Mouse (Mus musculus) adrenal gland, adult 8-10 months (tissue): Measurements from ENCODE around the gene Prr18. TPM values are rescaled to one million over a fixed set of nuclear protein-coding genes. Genes with fewer than 3 reads are reported as not detected.
"Not testable (repeated sequence)": the region's sequence is repeated elsewhere in the genome, so short reads cannot be mapped to it uniquely, and the experiment has no call there.

Source experiments
- DNase-seq: peaks from one replicate; pipeline ENCODE4 v3.0.0; 2022
- total RNA-seq, 4 experiments: library from RNA; stranded (reverse); gene quantifications; 2 replicates each; pipeline ENCODE4 v1.2.4; 2022

The Prr18 gene
- total RNA-seq, result under 1 TPM; 0.13 to 0.55 (median 0.35) TPM

DNA sequence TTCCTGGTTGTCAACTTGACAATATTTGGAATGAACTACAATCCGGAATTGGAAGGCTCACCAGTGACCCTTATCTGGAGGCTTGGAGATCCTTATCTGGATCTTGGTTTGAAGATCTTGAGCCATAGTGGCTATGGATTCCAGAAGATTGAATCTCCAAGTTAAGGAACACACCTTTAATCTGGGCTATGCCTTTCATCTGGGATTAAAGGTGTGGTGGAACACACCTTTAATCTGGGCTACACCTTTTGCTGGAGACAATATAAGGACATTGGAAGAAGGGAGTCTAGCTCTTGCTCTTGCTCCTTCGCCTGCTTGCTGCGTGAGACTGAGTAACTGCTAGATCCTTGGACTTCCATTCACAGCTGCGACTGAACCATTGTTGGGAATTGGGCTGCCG lies at the start of gene Prr18:
Gene Prr18, plus strand, starts transcription at position 301 of the 400 bp plus-strand sequence.
- DNase-seq, result not testable (repeated sequence)

DNA sequence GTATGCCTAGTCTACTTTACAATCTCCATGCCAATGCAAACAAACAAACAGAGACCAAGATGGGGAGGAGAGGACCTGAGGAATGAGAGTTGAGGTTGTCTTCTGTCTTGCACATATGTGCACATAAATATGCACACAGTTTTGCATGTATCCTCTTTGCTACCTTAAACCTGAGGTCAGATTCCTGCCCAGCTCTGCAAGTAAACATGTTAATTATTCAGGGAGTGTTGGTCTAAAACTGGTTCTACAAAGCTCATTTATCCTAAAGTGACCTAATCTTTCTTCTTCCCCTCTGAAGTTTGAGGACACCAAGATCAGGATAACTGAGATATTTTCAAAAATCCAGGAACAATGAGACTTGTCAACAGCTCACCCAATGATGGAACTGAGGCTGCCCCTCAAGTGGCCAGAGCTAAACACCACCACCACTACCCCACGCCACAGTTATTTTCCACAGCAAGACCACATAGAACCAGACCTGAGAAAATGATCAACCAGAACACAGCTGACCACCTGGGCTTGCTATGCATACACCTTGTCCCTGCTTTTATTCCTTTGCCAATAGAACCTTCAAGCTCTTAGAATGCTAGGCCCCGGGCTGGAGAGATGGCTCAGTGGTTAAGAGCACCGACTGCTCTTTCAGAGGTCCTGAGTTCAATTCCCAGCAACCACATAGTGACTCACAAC lies 47.1 kb upstream of the Prr18 start:
- DNase-seq, result no peak

DNA sequence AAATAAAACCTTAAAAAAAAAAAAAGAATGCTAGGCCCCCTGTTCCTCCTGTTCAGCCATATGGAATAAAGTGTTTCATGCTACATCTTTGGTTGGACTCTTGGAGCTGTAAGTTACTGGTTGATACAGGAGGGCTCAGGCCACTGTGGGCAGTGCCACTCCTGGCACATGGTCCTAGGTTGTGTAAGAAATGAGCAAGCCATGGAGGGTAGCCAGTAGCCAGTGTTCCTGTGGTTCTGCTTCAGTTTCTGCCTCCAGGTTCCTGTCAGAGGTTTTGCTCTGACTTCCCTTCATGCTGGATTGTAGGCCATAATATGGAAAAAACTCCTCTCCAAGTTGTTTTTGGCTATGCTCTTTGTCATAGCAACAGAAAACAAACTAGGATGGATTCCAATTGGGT lies 46.5 kb upstream of the Prr18 start:
- DNase-seq, result no peak

DNA sequence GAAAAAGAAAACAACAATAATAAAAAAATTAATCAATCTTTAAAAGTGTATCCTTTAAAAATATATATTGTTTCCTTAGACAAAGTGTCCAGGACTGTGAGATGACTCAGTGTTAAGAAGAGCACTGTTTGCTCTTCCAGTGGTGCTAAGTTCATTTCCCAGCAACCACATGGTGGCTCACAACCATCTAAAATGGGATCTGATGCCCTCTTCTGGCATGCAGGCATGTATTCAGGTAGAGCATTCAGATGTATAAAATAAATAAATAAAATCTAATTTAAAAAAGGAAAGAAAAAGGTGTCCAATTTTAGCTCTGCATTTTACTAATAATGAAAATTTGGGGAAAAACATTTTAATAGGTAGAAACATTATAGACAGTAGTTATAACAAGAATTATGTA lies 41.4 kb upstream of the Prr18 start:
- no peak for DNase-seq

DNA sequence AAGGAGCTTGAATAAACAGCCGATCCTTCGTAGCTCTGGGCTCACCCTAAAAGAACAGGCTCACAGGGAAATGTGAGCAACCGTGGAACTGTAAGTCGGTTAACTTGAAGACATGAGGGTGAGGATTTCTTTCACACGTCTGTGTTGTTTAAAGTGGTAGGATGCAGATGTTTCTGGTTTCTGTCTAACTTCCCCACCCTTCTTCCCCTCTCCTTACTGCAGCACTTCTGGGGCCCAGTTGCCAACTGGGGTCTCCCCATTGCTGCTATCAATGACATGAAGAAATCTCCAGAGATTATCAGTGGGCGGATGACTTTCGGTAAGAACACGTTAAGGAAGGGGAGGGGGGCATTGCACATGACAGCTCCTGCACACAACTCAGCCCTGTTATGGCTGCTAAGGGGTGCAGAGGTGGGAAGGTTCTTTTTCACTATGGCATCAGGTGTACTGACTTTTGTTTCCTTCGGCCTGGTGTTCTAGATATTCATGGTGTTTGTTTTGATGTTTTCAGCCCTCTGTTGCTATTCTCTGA lies 40.9 kb upstream of the Prr18 start:
- DNase-seq, result no peak

DNA sequence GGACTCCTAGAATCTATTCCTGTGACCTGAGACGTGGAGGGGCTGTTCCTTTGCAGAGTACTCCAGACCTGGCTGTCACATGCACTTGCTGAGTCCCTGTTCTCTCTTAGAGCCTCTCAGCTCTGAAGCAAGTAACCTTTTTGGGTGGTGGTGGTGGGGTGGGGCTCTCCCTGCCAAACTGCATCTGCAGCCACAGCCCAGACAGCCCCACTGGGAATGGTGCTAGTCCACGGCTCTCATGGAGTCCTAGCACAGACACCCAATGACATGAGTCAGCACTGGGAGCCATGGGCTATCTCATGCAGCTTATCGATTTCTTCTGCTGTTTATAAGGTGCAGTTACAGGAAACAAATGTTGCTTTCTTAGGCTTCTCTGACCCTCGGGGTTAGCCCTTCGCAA lies 39.5 kb upstream of the Prr18 start:
- no peak for DNase-seq

DNA sequence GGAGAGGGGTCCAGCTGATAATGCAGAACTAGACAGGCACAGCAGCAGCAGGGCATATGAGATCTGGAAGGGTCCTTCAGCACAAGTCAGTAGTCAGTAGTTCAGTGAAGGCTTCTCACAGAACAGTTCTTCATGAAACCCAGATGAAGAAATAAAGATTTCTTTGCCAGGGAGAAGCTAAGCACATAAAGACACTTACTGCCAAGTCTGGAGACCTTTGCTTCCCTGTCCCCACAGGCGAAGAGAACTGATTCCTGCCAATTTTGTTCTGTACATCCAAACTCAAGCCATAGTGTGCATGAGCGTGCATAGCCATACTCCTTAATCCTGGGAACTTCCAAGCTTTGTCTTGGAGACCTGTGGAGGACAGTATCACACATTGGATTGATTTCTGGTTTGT lies 39.0 kb upstream of the Prr18 start:
- no peak for DNase-seq

DNA sequence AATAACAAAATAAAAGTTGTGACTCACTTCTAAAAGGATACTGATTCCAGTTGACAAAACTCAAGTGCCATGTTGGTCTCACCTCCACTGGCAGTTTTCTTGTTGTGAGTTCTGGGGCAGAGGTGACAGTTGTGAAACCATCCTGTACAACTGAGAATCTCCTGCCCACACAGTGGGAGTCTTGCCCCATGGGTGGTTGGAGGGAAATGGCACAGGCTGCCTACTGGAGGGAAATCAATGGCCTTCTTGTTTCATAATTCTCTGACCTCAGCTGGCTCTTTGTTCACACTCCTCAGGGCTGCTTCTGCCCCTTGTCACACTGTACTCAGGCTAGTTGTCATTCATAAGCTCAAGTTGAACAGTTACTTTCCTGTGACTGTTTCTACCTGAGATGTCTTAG lies 37.7 kb upstream of the Prr18 start:
- DNase-seq, result no peak

DNA sequence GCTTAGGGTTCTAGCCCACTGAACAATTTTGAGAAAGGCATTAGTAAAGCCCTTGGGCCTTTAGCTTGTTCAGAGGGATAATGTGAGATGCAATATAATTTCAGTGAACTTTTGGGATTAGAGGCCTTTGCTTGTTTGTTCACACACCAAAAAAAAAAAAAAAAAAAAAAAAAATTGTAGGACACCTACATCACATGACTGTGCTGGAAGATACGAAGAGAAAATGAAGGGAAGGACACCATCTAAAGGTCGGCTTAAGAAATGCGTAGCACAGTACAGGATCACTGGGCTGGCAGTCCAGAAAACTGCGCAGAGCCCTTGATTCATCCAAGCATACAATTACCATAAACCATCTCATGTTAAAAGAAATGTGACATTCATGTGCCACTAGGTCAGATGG lies 35.7 kb upstream of the Prr18 start:
- no peak for DNase-seq

DNA sequence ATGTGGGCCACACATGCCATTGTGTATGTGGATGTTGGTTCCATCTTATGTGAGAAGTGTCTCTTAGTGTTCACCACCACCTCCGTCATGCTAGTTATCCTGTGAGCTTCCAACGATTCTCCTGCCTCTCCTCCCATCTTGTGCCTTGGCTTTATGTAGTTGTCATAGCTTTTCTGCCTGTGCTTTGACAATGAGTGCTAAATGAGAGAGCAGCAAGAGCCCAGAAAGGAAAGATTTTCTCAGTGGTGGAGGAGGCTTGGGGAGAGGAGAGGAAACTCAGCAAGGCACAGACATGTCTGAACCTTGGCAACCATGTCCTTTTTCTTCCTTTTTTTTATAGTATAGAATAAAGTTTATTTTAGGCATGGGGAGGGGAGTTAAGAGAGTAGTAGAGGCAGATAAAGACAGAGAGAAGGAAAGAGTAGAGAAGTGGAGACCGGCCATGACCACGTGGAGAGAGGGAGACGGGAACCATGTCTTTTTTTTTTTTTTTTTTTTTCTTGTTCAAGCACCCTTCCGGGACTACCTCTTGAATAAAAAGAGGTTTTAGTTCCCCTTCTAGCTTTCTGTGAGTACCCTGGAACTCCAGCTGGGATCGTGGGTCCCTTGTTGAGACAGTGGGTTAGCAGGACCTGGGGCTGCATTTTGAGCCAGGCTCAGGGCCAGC lies 34.4 kb upstream of the Prr18 start:
- no peak for DNase-seq

DNA sequence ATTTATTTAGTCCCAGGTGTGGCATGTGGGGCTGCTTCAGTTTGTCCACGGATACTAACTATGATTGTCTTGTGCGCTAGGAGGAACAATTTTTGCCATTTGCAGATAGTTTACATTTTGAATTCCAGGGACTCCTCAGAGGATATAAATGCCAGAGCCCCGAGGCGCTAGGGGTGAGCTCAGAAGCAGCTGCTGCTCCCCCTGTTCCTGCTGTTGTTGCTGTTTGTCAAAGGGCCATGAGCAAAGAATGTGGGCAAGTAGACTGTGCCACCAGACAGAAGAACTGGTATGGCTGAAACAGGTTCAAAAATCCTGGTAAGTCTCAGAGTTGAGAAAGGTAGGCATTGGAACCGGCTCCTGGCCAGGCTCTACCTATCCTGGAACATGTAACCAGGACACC lies 33.6 kb upstream of the Prr18 start:
- no peak for DNase-seq

DNA sequence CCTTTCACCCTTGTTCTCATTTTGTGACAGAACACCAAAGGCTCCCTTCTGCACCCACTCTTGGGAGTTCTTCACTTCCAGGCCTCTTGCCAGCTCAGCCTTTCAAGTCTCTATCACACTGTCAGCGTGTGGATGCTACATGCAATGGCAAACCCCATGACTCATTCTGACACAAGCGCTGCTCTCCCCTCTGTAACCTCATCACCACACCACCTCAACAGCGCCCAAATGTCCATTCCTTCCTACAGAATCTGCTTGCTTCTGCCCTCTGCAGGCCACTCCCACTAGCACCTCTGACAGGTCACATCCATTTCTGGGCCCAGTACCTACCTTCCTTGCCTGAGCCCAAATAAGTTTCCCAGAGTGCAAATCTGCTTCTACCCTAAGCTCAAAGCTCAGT lies 31.5 kb upstream of the Prr18 start:
- no peak for DNase-seq

DNA sequence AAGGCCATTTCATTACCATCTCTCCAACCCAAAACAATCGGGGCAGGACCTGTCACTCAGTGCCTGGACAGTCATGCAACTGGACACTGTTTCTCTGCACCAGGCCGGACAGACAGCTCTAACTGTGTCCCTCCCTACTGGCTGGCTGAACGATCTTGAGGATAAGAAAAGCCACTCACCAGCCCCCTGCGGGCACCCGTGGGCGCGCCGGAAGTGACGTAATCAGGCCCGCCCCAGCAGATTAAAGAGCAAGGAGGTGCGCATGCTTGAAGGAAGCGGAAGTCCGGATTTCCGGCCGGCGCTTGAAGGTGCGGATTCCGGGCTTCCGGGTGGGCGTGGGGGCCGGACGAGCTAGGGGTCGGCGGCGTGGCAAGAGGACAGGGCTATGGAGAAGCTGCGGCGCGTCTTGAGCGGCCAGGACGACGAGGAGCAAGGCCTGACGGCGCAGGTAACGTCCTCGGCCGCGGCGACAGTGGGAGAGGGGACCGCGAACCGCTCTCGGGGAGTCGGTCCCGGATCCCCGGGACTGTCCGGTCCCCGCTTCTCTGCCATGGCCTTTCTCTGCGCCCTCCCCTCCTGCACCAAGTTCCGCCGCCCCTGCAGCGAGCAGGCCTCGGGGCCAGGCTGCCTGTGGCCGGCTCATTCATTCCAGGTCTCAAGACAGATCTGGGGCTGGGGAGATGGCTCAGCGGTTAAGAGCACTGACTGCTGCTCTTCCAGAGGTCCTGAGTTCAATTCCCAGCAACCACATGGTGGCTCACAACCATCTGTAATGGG lies 26.2 kb upstream of the Prr18 start, which contains the start of gene Sft2d1:
Gene Sft2d1, plus strand, starts transcription at position 265 of the 777 bp plus-strand sequence.
- peak; percentile 96 for DNase-seq

DNA sequence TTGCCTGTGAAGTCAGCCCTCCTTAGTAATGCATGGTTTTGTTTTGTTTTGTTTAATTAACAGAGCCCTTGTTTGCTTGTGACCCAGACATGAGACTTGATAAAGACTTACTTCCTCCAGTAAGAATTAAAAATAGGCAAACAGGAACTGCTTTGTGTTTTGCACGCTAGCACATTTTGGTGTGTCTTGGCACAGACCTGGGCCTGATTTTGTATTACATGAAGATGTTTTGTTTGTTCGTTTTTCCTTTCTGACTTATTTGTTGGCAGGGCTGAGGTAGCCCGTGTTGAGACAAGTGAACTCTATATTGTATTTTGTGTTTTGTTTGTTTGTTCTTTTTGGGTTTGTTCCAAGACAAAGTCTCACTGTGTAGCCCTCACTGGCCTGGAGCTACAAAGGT lies 25.5 kb upstream of the Prr18 start:
- DNase-seq, result no peak

DNA sequence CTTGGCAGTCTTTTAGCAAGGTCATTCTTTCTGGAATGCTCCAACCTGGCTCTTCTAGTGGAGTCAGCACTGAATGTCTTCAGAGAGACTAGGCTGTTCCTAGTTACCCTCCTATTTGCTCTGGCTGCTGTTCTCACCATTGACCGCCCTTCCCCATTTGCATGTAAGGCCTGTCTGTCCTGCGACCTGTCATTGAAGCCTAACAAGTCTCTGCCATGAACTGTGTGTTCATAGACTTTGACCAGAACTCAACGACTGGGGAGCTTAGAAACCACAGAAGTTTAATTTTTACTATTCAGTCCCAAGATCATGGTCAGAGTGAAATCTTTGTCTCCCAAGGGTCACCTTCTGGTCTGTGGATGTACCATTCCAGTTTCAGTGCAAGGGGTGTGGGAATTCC lies 23.3 kb upstream of the Prr18 start:
- DNase-seq, result no peak

DNA sequence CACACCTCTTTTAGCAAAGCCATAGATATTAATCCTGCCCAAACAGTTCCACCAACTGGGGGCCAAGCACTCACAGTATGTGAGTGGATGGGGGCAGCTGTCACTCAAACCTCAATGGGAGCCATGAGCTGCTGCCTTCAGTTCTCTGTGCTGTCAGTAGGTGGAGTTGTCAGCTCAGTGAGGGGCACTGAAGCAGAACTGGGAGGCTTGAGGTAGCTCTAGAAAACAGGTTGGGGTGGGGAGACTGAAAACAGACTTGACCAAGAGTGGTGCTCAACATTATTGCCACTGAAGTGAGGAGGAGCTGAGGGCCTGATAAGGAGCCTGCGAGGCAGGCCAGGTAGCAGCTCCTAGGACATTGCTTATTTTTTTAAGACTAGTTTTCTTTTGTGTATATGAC lies 21.0 kb upstream of the Prr18 start:
- no peak for DNase-seq

DNA sequence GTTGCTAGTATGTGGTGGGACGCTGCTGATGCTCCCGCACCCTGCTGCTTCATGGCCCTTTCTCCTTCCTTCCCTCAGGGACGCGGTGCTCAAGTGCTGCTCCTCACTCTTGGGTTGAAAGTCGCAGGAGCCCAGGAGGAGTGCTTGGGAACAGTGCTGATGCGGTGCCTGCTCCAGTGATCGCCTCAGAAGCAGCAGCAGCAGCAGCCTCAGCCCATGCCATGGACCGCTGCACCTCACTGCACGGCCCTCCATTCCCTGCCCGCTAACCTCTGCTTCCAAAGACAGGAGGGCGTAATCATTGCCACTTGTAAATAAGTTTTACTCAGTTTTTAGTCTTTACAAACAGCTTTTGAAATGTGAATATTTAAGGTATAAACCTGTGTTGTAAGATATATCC lies 10.4 kb upstream of the Prr18 start:
- DNase-seq, result not testable (repeated sequence)

DNA sequence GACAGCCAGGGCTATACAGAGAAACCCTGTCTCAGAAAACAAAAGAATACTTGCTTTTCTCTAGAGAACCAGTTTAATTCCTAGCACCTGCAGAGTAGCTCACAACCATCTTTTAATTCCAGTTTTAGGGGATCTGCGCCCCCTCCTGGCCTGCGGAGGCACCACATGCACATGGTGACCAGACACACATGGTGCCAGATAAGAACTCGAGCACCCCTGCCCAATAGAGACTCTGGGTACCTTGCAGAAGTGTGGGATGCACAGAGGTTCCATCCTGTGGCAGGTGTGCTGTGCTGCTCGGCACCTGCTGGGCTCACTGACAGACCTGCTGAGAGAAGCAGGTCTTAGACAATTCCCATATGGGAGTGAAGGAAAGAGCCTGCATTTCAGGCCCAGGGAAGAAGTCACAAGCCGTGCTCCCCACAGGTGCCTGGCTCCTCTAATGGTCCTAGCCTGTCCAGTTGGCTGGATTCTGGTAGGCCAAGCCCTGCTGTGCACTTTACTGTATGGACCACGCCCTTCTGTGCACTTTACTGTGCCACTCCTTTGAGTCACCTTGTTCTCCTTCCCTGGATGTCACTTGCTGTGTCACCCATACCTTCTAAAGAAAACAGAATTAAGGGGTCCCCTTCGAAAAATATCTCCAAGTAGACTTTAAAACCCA lies 8.6 kb upstream of the Prr18 start:
- no peak for DNase-seq

DNA sequence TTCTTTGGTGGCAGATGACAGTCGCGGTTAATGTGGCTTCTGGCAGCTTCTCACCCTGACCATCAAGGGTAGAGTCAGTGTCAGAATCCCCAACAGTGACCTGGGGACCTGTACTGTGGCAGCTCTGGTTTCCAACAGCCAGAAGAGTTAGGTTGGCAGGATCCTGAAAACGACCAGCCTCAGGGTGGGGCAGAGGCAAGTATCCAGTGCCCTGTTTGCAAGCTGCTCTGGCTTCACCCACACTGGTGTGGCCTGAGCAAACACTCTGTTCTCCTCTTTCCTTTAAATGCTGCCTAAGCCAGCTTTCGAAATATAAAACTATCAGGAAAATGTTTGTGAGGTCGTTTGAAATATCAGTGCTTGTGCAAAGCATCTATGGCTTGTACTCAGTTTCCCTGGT lies 6.7 kb upstream of the Prr18 start:
- DNase-seq, result no peak

DNA sequence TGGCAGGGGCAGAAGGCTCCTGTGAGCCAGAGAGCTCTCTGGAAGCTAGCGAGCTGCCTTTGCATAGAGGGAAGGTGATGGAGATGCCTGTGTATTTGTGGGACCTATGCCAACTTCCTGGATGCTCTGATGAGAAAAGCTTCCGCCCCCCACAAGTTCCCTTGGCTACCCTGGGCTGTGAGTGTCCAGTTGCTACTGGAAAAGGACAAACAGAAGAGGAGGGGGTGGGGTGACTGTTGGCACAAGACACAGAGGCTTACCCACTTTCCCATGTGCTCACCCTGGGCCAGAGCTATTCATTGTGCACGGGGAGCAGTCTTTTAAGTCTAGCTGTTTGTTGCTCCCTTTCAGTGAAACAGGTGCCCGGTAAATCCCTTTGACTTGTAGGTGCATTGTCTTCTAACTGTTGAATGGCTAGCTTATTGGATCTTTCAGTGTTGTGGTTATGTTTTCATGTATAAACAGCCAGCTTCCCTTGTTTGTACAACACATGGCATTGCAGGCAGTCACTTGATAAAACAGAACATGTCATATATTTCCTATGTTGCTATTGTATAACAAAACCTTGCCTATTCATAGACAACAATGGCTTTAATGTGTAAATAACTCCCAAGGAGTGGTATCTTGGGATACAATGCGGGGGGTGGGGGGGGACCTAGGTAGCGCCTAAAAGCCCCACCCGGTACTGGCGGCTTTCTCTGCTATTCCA lies 2.6 kb downstream of the Prr18 start:
- no peak for DNase-seq

DNA sequence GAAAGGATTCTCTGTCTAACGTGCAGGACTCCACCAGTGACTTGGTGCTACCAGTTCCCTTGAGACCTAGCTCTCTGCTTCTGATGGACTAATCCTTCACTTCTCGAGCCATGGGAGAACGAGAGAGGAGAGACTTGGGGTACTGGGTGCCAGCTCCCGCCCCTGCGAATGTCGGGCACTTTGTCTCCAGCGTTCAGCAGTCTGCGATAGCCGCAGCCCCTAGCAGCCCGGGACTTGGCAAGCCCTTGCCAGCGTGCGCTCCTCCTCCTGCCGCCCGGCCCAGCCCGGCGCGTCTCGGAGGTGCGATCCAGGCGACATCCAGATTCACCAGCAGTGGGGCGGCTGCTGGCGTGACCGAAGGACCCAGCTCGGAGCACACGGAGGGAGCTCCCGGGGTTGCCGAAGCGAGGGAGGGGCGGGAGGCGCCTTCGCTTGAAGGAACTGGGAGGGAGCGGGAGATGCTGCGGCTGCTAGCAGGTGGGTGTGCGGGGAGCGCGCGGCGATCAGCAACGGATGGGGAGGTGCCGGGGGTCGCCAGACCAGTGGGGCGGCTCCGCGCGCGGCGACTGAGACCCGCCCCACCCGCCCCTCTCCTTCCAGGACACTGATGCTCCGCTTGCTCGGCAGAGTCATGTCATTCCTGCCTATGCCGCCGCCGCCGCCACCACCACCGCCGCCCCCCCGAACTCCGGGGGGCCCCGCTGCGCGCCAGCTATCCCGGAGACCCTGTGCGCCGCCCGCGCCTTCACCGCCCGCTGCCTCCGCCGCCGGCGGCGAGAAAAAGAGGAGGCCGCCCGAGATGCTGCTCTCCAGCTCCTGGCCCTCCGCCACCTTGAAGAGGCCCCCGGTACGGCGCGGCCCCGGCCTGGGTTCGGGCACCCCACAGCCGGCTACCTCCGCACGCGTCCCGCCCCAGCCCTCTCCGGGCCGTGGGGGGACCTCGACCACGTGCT lies 3.4 kb downstream of the Prr18 start:
- no peak for DNase-seq
